Mouse (Mus musculus): ENCODE measurements around the gene Mmp14. TPM values are rescaled to one million over a fixed set of nuclear protein-coding genes. Genes with fewer than 3 reads are reported as not detected.

The Mmp14 gene
- polyA plus RNA-seq, 1 experiment from 2014 or later, result 55.9 TPM

DNA sequence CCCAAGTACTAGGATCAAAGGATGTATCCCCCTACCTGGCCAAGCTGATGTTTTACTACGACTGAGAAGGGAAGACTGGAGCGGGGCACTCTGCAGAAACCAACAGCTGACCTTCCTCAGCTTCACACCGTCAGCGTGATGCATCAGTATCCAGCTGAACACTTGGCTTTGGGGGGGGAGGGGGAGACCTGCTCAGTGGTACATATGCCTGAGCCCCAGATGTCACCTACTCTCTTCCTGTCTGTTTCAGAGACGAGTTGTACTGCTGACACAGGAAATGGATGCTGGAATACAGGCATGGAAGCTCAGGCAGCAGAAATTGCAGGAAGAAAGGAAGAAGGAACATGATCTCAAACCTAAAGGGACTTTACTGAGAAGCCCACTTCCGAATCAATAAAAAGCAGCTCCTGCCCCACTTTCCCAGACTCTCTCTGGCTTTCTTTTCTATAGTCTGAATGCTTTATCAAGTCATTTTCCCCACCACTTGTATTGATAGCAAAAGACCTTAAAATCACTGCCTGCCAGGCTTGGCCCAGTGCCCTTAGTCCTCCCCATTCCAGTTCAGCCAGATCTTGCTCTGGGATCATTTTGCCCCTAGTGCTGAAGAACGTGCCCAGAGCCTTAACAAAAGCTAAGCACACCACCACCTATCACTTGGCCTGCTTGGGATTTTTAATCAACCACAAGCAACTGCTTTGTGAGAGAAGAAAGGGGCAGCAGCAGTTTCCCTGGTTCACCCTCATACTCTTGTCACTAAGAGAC is 1.9 kb upstream of the Mmp14 start:
- no peak for ATAC-seq
- 68% methylated on average over 7 of the region's 7 CpGs for WGBS
- H3K4me2 ChIP-seq (replicated peaks), result peak overlapping the region; percentile 68
- no peaks in the 10 kb centered on the region for H3K9me3 ChIP-seq
- peak overlapping the region; percentile 57; the same call in 1 of the 2 replicates for H3K4me3 ChIP-seq (replicated peaks)
- H3K9ac ChIP-seq (replicated peaks), result peak overlapping the region; percentile 83
- peaks cover 76% of the 10 kb centered on the region for H3K4me1 ChIP-seq (replicated peaks)
- H3K27me3 ChIP-seq, result no peaks in the 10 kb centered on the region
- peak overlapping the region; percentile 87; the same call in 1 of the 2 replicates for H3K27ac ChIP-seq
- 0 out of 2 replicates have a peak, but pooled peaks cover 5% of the 10 kb centered on the region for H3K36me3 ChIP-seq

DNA sequence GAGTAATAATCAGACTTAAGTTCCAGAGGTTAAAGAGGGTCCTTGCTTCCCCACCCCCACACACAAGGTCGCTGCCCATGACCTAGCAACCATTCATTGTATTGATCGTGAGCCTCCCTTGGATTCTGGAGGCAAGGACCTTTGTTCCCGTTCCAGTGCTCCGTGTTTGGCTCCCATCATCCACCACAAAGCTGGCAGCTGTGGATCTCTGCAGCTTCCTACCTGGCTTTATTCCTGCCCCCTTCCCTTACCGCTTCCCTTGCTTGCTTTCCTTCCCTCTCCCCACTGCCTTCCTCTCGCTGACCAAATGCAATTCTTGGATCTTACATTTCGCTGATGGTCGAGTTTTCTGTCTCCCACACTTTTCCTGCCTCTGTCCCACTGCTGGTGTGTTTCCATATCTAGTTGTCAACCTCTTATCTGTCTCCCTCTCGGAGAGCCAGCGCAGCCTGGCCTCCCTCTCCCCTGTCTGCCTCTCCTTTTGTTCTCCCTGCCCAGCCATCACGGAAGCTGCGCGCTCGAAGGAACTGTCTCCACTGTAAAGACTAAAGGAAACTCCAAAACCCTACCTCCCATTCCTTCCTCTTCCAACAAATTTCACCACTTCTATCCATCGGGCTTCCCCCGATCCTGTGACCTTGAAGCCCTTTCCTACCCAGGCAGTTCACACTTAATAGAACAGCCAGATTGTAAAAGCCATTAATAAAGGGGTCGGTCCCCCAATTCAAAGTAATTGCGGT is 836 bp upstream of the Mmp14 start:
- no peaks in the 10 kb centered on the region for H3K9me3 ChIP-seq
- peak overlapping the region; percentile 87 for H3K27ac ChIP-seq
- 0 out of 2 replicates have a peak, but pooled peaks cover 5% of the 10 kb centered on the region for H3K36me3 ChIP-seq
- 3% methylated on average over 18 of the region's 18 CpGs for WGBS
- peak overlapping the region; percentile 83 for H3K9ac ChIP-seq (replicated peaks)
- H3K4me1 ChIP-seq (replicated peaks), result peaks cover 81% of the 10 kb centered on the region
- peak overlapping the region; percentile 68 for H3K4me2 ChIP-seq (replicated peaks)
- no peak for ATAC-seq
- peak overlapping the region; percentile 57 for H3K4me3 ChIP-seq (replicated peaks)
- H3K27me3 ChIP-seq, result no peaks in the 10 kb centered on the region

- H3K4me1 ChIP-seq (replicated peaks), result peaks cover 74% of the 10 kb centered on the region
- 4% methylated on average over 54 of the region's 54 CpGs for WGBS
- 0 out of 2 replicates have a peak, but pooled peaks cover 5% of the 10 kb centered on the region for H3K36me3 ChIP-seq
- ATAC-seq, result peak; percentile 31
- peak overlapping the region; percentile 83 for H3K9ac ChIP-seq (replicated peaks)
- H3K4me3 ChIP-seq (replicated peaks), result peak overlapping the region; percentile 57
- peak overlapping the region; percentile 68 for H3K4me2 ChIP-seq (replicated peaks)
- no peaks in the 10 kb centered on the region for H3K27me3 ChIP-seq
- H3K9me3 ChIP-seq, result no peaks in the 10 kb centered on the region
- H3K27ac ChIP-seq, result peak overlapping the region; percentile 87
Measured at GRCm38 (mm10) chr14:54432078-54432836, 845 bp downstream of the Mmp14 start.

- H3K9me3 ChIP-seq, result no peaks in the 10 kb centered on the region
- 50% methylated on average over 17 of the region's 17 CpGs for WGBS
- H3K9ac ChIP-seq (replicated peaks), result peak overlapping the region; percentile 83
- H3K4me1 ChIP-seq (replicated peaks), result peaks cover 65% of the 10 kb centered on the region
- ATAC-seq, result peak; percentile 32; the same call in 1 of the 2 replicates
- peak overlapping the region; percentile 57 for H3K4me3 ChIP-seq (replicated peaks)
- no peaks in the 10 kb centered on the region for H3K27me3 ChIP-seq
- 0 out of 2 replicates have a peak, but pooled peaks cover 6% of the 10 kb centered on the region for H3K36me3 ChIP-seq
- H3K4me2 ChIP-seq (replicated peaks), result peak overlapping the region; percentile 68
- peak overlapping the region; percentile 87 for H3K27ac ChIP-seq
Measured at GRCm38 (mm10) chr14:54432837-54433830, 1.7 kb downstream of the Mmp14 start.

GRCm38 (mm10) chr14:54433941-54434531 is 2.6 kb downstream of the Mmp14 start:
- Histone ChIP-seq H3K4me1 (replicated peaks) (peaks cover 60% of the 10 kb centered on the region), H3K4me3 (replicated peaks) (peak overlapping the region; percentile 57), H3K9ac (replicated peaks) (peak overlapping the region; percentile 83; the same call in 1 of the 2 replicates), H3K27ac (0 out of 2 replicates have a peak overlapping the region, but pooled peaks have one; percentile 87), H3K27me3 (no peaks in the 10 kb centered on the region), H3K36me3 (0 out of 2 replicates have a peak, but pooled peaks cover 11% of the 10 kb centered on the region), H3K9me3 (no peaks in the 10 kb centered on the region), H3K4me2 (replicated peaks) (peak overlapping the region; percentile 68)
- 70% methylated on average over 12 of the region's 12 CpGs for WGBS
- no peak for ATAC-seq

- no peak for ATAC-seq
- Histone ChIP-seq H3K27ac (no peak overlapping the region), H3K9ac (replicated peaks) (no peak overlapping the region), H3K4me3 (replicated peaks) (no peak overlapping the region), H3K4me2 (replicated peaks) (no peak overlapping the region), H3K4me1 (replicated peaks) (peaks cover 47% of the 10 kb centered on the region), H3K9me3 (no peaks in the 10 kb centered on the region), H3K27me3 (no peaks in the 10 kb centered on the region), H3K36me3 (peaks cover 19% of the 10 kb centered on the region)
- WGBS, result 90% methylated on average over 11 of the region's 11 CpGs
Measured at GRCm38 (mm10) chr14:54435194-54435918, 3.9 kb downstream of the Mmp14 start.

- Histone ChIP-seq H3K9ac (replicated peaks) (no peak overlapping the region), H3K27ac (no peak overlapping the region), H3K27me3 (no peaks in the 10 kb centered on the region), H3K4me2 (replicated peaks) (no peak overlapping the region), H3K4me3 (replicated peaks) (no peak overlapping the region), H3K4me1 (replicated peaks) (peaks cover 9% of the 10 kb centered on the region), H3K36me3 (peaks cover 24% of the 10 kb centered on the region), H3K9me3 (no peaks in the 10 kb centered on the region)
- no peak for ATAC-seq
- WGBS, result 64% methylated on average over 12 of the region's 12 CpGs
Measured at GRCm38 (mm10) chr14:54439155-54439554, 7.7 kb downstream of the Mmp14 start.

DNA sequence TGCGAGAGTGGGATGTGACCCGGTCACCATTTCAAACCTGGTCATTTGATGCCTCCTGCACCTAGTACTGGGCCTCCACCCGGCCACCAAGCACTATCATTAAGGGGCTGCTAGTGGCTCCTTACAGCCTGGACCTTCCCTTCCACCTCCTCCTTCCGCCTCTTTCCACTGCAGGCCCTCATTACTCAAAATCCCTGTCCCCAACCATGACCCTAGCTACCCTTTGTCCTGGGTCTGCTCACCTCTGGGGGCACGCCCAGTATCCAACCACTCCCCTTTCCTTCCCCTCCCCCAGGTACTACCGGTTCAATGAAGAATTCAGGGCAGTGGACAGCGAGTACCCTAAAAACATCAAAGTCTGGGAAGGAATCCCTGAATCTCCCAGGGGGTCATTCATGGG is 8.2 kb downstream of the Mmp14 start:
- 53% methylated on average over 7 of the region's 7 CpGs for WGBS
- Histone ChIP-seq H3K27ac (no peak overlapping the region), H3K4me3 (replicated peaks) (no peak overlapping the region), H3K27me3 (no peaks in the 10 kb centered on the region), H3K4me1 (replicated peaks) (peaks cover 5% of the 10 kb centered on the region; the same call in 1 of the 2 replicates), H3K4me2 (replicated peaks) (no peak overlapping the region), H3K9me3 (no peaks in the 10 kb centered on the region), H3K9ac (replicated peaks) (no peak overlapping the region), H3K36me3 (peaks cover 24% of the 10 kb centered on the region)
- no peak for ATAC-seq

DNA sequence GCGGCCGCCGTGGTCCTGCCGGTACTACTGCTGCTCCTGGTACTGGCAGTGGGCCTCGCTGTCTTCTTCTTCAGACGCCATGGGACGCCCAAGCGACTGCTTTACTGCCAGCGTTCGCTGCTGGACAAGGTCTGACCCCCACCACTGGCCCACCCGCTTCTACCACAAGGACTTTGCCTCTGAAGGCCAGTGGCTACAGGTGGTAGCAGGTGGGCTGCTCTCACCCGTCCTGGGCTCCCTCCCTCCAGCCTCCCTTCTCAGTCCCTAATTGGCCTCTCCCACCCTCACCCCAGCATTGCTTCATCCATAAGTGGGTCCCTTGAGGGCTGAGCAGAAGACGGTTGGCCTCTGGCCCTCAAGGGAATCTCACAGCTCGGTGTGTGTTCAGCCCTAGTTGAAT is 9.1 kb downstream of the Mmp14 start:
- 93% methylated on average over 14 of the region's 14 CpGs for WGBS
- Histone ChIP-seq H3K4me2 (replicated peaks) (no peak overlapping the region), H3K4me3 (replicated peaks) (no peak overlapping the region), H3K4me1 (replicated peaks) (no peaks in the 10 kb centered on the region), H3K27ac (no peak overlapping the region), H3K27me3 (no peaks in the 10 kb centered on the region), H3K9ac (replicated peaks) (no peak overlapping the region), H3K36me3 (peaks cover 24% of the 10 kb centered on the region), H3K9me3 (no peaks in the 10 kb centered on the region)
- ATAC-seq, result no peak

- Histone ChIP-seq H3K9me3 (no peaks in the 10 kb centered on the region), H3K9ac (replicated peaks) (no peak overlapping the region), H3K27me3 (no peaks in the 10 kb centered on the region), H3K4me1 (replicated peaks) (no peaks in the 10 kb centered on the region), H3K4me3 (replicated peaks) (no peak overlapping the region), H3K27ac (no peak overlapping the region), H3K4me2 (replicated peaks) (no peak overlapping the region), H3K36me3 (peaks cover 24% of the 10 kb centered on the region)
- 81% methylated on average over 4 of the region's 4 CpGs for WGBS
- no peak for ATAC-seq
Measured at GRCm38 (mm10) chr14:54441365-54441764, 10.0 kb downstream of the Mmp14 start.

Data from midbrain, embryonic 13.5 days (tissue).